ENCODE assay signal across 8 mouse cellular contexts in the genomic region with DNA sequence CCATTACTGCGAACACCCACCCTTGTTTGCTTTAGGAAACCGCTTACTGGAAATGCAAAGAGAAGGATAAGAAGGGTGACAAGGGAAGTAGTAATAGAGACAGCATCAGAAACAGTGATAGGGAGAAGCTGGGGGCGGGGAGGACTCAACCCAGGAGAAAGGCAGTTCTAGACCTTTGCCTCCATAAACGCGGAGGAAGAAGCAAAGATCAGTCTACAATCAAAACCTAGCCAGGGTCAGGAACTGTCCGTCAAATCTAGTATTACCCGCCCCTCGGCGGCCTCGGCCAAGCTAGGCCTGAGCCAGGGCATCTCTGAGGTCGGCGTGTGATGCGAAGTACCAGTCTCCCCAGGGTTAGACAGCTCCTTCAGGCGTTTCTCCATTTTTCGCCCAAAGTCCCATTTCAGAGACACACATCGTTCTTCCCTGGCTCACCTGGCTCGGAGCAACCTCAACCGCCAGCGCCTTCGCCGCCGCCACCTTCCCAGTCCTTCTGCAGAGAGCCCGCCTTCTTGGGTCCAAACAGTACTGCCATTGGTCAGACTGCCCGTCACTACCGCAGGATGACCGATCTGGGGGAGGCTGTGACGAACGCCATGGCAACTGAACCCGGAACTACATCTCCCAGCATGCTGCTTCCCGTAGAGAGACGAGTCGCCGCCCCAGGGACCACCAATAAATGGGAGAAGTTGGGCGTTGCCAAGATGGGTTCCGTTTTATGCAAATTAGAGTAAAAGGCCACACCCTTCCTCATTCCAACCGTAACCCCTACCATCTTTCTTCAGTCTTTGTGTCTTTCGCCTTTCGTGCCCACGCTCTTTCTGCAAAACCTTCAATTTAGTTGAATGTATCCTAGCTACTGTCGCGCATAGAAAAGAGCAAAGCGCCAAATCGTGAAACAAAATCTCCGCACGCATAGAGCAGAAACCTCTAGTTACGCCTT. TPM values are rescaled to one million over a fixed set of nuclear protein-coding genes. Genes with fewer than 3 reads are reported as not detected.
DNase-seq lines count a peak whose midpoint lies in the region; ATAC-seq and TF ChIP-seq lines count a peak whose summit lies in the region.

Cryzl1 (minus strand) TSS at position 853 of the 943 bp plus-strand sequence.

- no peaks in the 10 kb centered on the region for H3K27me3 ChIP-seq in heart, embryonic 12.5 days (replicated peaks)
- H3K27me3 ChIP-seq in kidney, postnatal 0 days (ENCODE audit: insufficient read depth, low read length), result no peaks in the 10 kb centered on the region
- peaks cover 14% of the 10 kb centered on the region for H3K27me3 ChIP-seq in liver, embryonic 11.5 days (replicated peaks; ENCODE audit: control insufficient read depth, insufficient read depth, low read length)
- H3K27me3 ChIP-seq in stomach, embryonic 14.5 days (ENCODE audit: control insufficient read depth, insufficient read depth, low read length), result no peaks in the 10 kb centered on the region

- peaks cover 22% of the 10 kb centered on the region for H3K4me1 ChIP-seq in heart, embryonic 12.5 days (replicated peaks)
- H3K4me1 ChIP-seq in kidney, postnatal 0 days (replicated peaks; ENCODE audit: insufficient read depth, low read length), result peaks cover 9% of the 10 kb centered on the region; the same call in 1 of the 2 replicates
- no peaks in the 10 kb centered on the region; the same call in none of the 2 replicates for H3K4me1 ChIP-seq in liver, embryonic 11.5 days (replicated peaks; ENCODE audit: control insufficient read depth, insufficient read depth, low read length)
- H3K4me1 ChIP-seq in stomach, embryonic 14.5 days (ENCODE audit: control insufficient read depth, insufficient read depth, low read length), result peaks cover 8% of the 10 kb centered on the region; the same call in 1 of the 2 replicates

- peak within 1 kb of the TSS; percentile 94 for H3K27ac ChIP-seq in heart, embryonic 12.5 days (ENCODE audit: poor library complexity, severe bottlenecking)
- H3K27ac ChIP-seq in kidney, postnatal 0 days, result peak within 1 kb of the TSS; percentile 88
- H3K27ac ChIP-seq in liver, embryonic 11.5 days (ENCODE audit: low read depth, low read length), result peak within 1 kb of the TSS; percentile 65
- H3K27ac ChIP-seq in stomach, embryonic 14.5 days (ENCODE audit: low read length), result peak within 1 kb of the TSS; percentile 87

- H3K36me3 ChIP-seq in heart, embryonic 12.5 days, result peaks cover 12% of the 10 kb centered on the region
- H3K36me3 ChIP-seq in kidney, postnatal 0 days (ENCODE audit: insufficient read depth, low read length), result no peaks in the 10 kb centered on the region
- peaks cover 4% of the 10 kb centered on the region; the same call in 1 of the 2 replicates for H3K36me3 ChIP-seq in liver, embryonic 11.5 days (ENCODE audit: control insufficient read depth, insufficient read depth, low read length)
- peaks cover 2% of the 10 kb centered on the region; the same call in 1 of the 2 replicates for H3K36me3 ChIP-seq in stomach, embryonic 14.5 days (ENCODE audit: control insufficient read depth, insufficient read depth, low read length)

- H3K4me2 ChIP-seq in heart, embryonic 12.5 days, result peak within 1 kb of the TSS; percentile 81
- peak within 1 kb of the TSS; percentile 90 for H3K4me2 ChIP-seq in kidney, postnatal 0 days (ENCODE audit: low read length)
- peak within 1 kb of the TSS; percentile 94 for H3K4me2 ChIP-seq in liver, embryonic 11.5 days
- peak within 1 kb of the TSS; percentile 73 for H3K4me2 ChIP-seq in stomach, embryonic 14.5 days (replicated peaks; ENCODE audit: low read depth, low read length)

- peak; percentile 89 for ATAC-seq in erythroid progenitor cell, adult 5-6 weeks (replicated peaks; ENCODE audit: low FRiP score, poor library complexity, severe bottlenecking)
- peak; percentile 95 for ATAC-seq in heart, embryonic 12.5 days (ENCODE audit: insufficient number of reproducible peaks, low FRiP score)
- ATAC-seq in kidney, postnatal 0 days (replicated peaks; ENCODE audit: low FRiP score, low read depth), result peak; percentile 96
- ATAC-seq in liver, embryonic 11.5 days (replicated peaks; ENCODE audit: low FRiP score), result peak; percentile 94
- peak; percentile 97 for ATAC-seq in stomach, embryonic 14.5 days (ENCODE audit: insufficient number of reproducible peaks, insufficient read depth, low FRiP score, low read depth)

- H3K9ac ChIP-seq in heart, embryonic 12.5 days, result peak within 1 kb of the TSS; percentile 92
- H3K9ac ChIP-seq in kidney, postnatal 0 days (ENCODE audit: low read depth, low read length), result peak within 1 kb of the TSS; percentile 89
- peak within 1 kb of the TSS; percentile 65 for H3K9ac ChIP-seq in liver, embryonic 11.5 days (ENCODE audit: low read depth, low read length)
- peak within 1 kb of the TSS; percentile 97 for H3K9ac ChIP-seq in stomach, embryonic 14.5 days (replicated peaks; ENCODE audit: low read depth, low read length)

- WGBS in heart, embryonic 12.5 days, result under 1% methylated on average over 46 of the region's 46 CpGs
- under 1% methylated on average over 46 of the region's 46 CpGs for WGBS in kidney, postnatal 0 days
- under 1% methylated on average over 46 of the region's 46 CpGs for WGBS in liver, embryonic 11.5 days
- whole genome bisulfite sequencing in stomach, embryonic 14.5 days, result 1% methylated on average over 46 of the region's 46 CpGs

- TF ChIP-seq CTCF in kidney, postnatal 0 days (IDR thresholded peaks at IDR 0.05; ENCODE audit: low read depth), result no peak

- DNase-seq in CD4-positive helper T cell, adult 2 months (ENCODE audit: low read depth, low spot score), result peak; percentile 95
- peak; percentile 99 for DNase-seq in brain, embryonic 18.5 days (ENCODE audit: low read depth, low spot score)
- DNase-seq in kidney, postnatal 0 days (ENCODE audit: low spot score), result peak; percentile 100
- DNase-seq in liver, embryonic 11.5 days (ENCODE audit: low spot score), result peak; percentile 94
- peak; percentile 93 for DNase-seq in naive thymus-derived CD4-positive, alpha-beta T cell, adult 2 months (ENCODE audit: low read depth)

- H3K9me3 ChIP-seq in heart, embryonic 12.5 days (replicated peaks), result no peaks in the 10 kb centered on the region
- no peaks in the 10 kb centered on the region for H3K9me3 ChIP-seq in kidney, postnatal 0 days (replicated peaks; ENCODE audit: low read length)
- no peaks in the 10 kb centered on the region for H3K9me3 ChIP-seq in liver, embryonic 11.5 days (ENCODE audit: control insufficient read depth, low read length)
- H3K9me3 ChIP-seq in stomach, embryonic 14.5 days (ENCODE audit: control insufficient read depth, low read depth, low read length), result no peaks in the 10 kb centered on the region

- peak within 1 kb of the TSS; percentile 85 for H3K4me3 ChIP-seq in heart, embryonic 12.5 days
- H3K4me3 ChIP-seq in kidney, postnatal 0 days (replicated peaks; ENCODE audit: low read depth, low read length), result peak within 1 kb of the TSS; percentile 91
- peak within 1 kb of the TSS; percentile 78 for H3K4me3 ChIP-seq in liver, embryonic 11.5 days (ENCODE audit: low read depth, low read length)
- H3K4me3 ChIP-seq in stomach, embryonic 14.5 days (ENCODE audit: low read depth, low read length), result peak within 1 kb of the TSS; percentile 85

RNA-seq across cellular contexts. Expression of gene Cryzl1, which starts in this region (rescaled TPM):
- total RNA-seq in erythroid progenitor cell, adult 5-6 weeks (2015; ENCODE audit: low replicate concordance), result 49.7 and 69.6 TPM in 2 replicates
- total RNA-seq in erythroid progenitor cell, adult 5-6 weeks (2017; ENCODE audit: low replicate concordance), result 79.6 and 125 TPM in 2 replicates
- 48.2 and 54.5 TPM in 2 replicates for polyA plus RNA-seq in heart, embryonic 12.5 days (2016; fragmentation: Nextera tagmentation; extraction: Ambion mirVana)
- polyA plus RNA-seq in kidney, postnatal 0 days (2015; fragmentation: Nextera tagmentation; extraction: Ambion mirVana), result 74.6 and 74.8 TPM in 2 replicates
- polyA plus RNA-seq in liver, embryonic 11.5 days (2014; fragmentation: Nextera tagmentation; extraction: Ambion mirVana), result 56.4 and 57.7 TPM in 2 replicates
- 82.1 and 88.9 TPM in 2 replicates for polyA plus RNA-seq in stomach, embryonic 14.5 days (2014; fragmentation: Nextera tagmentation; extraction: Ambion mirVana)

Comparison
In these comparisons a context has a peak if more than half of its experiments do, and no peak if none do; other contexts are left out.
1. Peak in every context shown above with its lines: DNase-seq, ATAC-seq, H3K4me3 ChIP-seq and H3K27ac ChIP-seq.